Comparison of ENCODE assay signal across 13 mouse cellular contexts in genomic region chr12:111977138-111977537, GRCm38 (mm10). TPM values are rescaled to one million over a fixed set of nuclear protein-coding genes. Genes with fewer than 3 reads are reported as not detected.
DNase-seq lines count a peak whose midpoint lies in the region; ATAC-seq lines count a peak whose summit lies in the region.
"Had no signal": no experiment of that assay in that cellular context is flagged by ENCODE, and none has a peak within 500 bp of the region (broad histone marks: within the 10 kb centered on the region; RNA-seq: fewer than 3 reads in every experiment).

No protein-coding gene starts in this region.

- H3K27me3 ChIP-seq in forebrain, embryonic 13.5 days, result no peaks in the 10 kb centered on the region
- no peaks in the 10 kb centered on the region for H3K27me3 ChIP-seq in forebrain, embryonic 11.5 days (ENCODE audit: control insufficient read depth, insufficient read depth, low read length)
- no peaks in the 10 kb centered on the region for H3K27me3 ChIP-seq in heart, embryonic 16.5 days (ENCODE audit: control insufficient read depth, insufficient read depth, low read length)
- no peaks in the 10 kb centered on the region for H3K27me3 ChIP-seq in neural tube, embryonic 15.5 days (replicated peaks)
- no peaks in the 10 kb centered on the region for H3K27me3 ChIP-seq in hindbrain, embryonic 11.5 days (ENCODE audit: control insufficient read depth, insufficient read depth, low read length)
- H3K27me3 ChIP-seq: limb, embryonic 15.5 days had no signal

- intact Hi-C loops in left cerebral cortex, postnatal 25 days (cut with DNase I), result no loop called here
- intact Hi-C loops in left cerebral cortex, postnatal 4 days (cut with DNase I), result no loop called here

- H3K36me3 ChIP-seq in forebrain, embryonic 13.5 days (ENCODE audit: poor library complexity, severe bottlenecking), result no peaks in the 10 kb centered on the region
- no peaks in the 10 kb centered on the region for H3K36me3 ChIP-seq in forebrain, embryonic 11.5 days (ENCODE audit: control insufficient read depth, insufficient read depth, low read length)
- no peaks in the 10 kb centered on the region for H3K36me3 ChIP-seq in heart, embryonic 16.5 days (ENCODE audit: control insufficient read depth, insufficient read depth)
- H3K36me3 ChIP-seq in neural tube, embryonic 15.5 days, result no peaks in the 10 kb centered on the region
- no peaks in the 10 kb centered on the region for H3K36me3 ChIP-seq in hindbrain, embryonic 11.5 days (ENCODE audit: control insufficient read depth, insufficient read depth, low read length)
- H3K36me3 ChIP-seq: limb, embryonic 15.5 days had no signal

- H3K9me3 ChIP-seq in forebrain, embryonic 13.5 days (replicated peaks), result no peaks in the 10 kb centered on the region
- no peaks in the 10 kb centered on the region for H3K9me3 ChIP-seq in forebrain, embryonic 11.5 days (ENCODE audit: control insufficient read depth, low read length)
- H3K9me3 ChIP-seq in heart, embryonic 16.5 days (replicated peaks; ENCODE audit: control insufficient read depth, low read length), result peaks cover 2% of the 10 kb centered on the region; the same call in 1 of the 2 replicates
- H3K9me3 ChIP-seq in neural tube, embryonic 15.5 days (replicated peaks), result no peaks in the 10 kb centered on the region
- no peaks in the 10 kb centered on the region for H3K9me3 ChIP-seq in hindbrain, embryonic 11.5 days (ENCODE audit: control insufficient read depth, low read length)
- H3K9me3 ChIP-seq: limb, embryonic 15.5 days had no signal

- 51% methylated on average over 6 of the region's 6 CpGs for WGBS in forebrain, embryonic 13.5 days
- WGBS in forebrain, embryonic 11.5 days, result 77% methylated on average over 6 of the region's 6 CpGs
- WGBS in heart, embryonic 16.5 days, result 26% methylated on average over 6 of the region's 6 CpGs
- WGBS in neural tube, embryonic 15.5 days, result 45% methylated on average over 6 of the region's 6 CpGs
- 67% methylated on average over 6 of the region's 6 CpGs for WGBS in hindbrain, embryonic 11.5 days

- no peak overlapping the region for H3K9ac ChIP-seq in forebrain, embryonic 13.5 days
- no peak overlapping the region for H3K9ac ChIP-seq in forebrain, embryonic 11.5 days (ENCODE audit: low read length)
- H3K9ac ChIP-seq in heart, embryonic 16.5 days (ENCODE audit: low read length), result peak overlapping the region; percentile 37
- no peak overlapping the region for H3K9ac ChIP-seq in neural tube, embryonic 15.5 days (replicated peaks)
- H3K9ac ChIP-seq in hindbrain, embryonic 11.5 days (ENCODE audit: low read depth, low read length), result no peak overlapping the region
- H3K9ac ChIP-seq: limb, embryonic 15.5 days had no signal

- H3K27ac ChIP-seq in forebrain, embryonic 13.5 days, result peak overlapping the region; percentile 17; the same call in 1 of the 2 replicates
- no peak overlapping the region for H3K27ac ChIP-seq in forebrain, embryonic 11.5 days (ENCODE audit: low read depth, low read length)
- H3K27ac ChIP-seq in heart, embryonic 16.5 days (ENCODE audit: low read length), result peak overlapping the region; percentile 84
- 0 out of 2 replicates have a peak overlapping the region, but pooled peaks have one; percentile 29 for H3K27ac ChIP-seq in neural tube, embryonic 15.5 days (replicated peaks)
- H3K27ac ChIP-seq in hindbrain, embryonic 11.5 days (ENCODE audit: low read depth, low read length), result no peak overlapping the region
- H3K27ac ChIP-seq: limb, embryonic 15.5 days had no signal

- DNase-seq in forebrain, embryonic 11.5 days (ENCODE audit: low spot score), result no peak
- peak; percentile 18 to 20 for DNase-seq in left cerebral cortex, postnatal 25 days (ENCODE audit: low spot score in 2 of 2)
- DNase-seq in left cerebral cortex, postnatal 4 days, result no peak
- no peak for DNase-seq in hindbrain, embryonic 11.5 days (ENCODE audit: low spot score)
- DNase-seq in embryo, embryonic 10.5 days (ENCODE audit: low spot score), result no peak

- peaks cover 15% of the 10 kb centered on the region for H3K4me1 ChIP-seq in forebrain, embryonic 13.5 days
- H3K4me1 ChIP-seq in forebrain, embryonic 11.5 days (replicated peaks; ENCODE audit: control insufficient read depth, insufficient read depth, low read length), result no peaks in the 10 kb centered on the region
- peaks cover 27% of the 10 kb centered on the region for H3K4me1 ChIP-seq in heart, embryonic 16.5 days (ENCODE audit: control insufficient read depth, insufficient read depth, low read length)
- peaks cover 4% of the 10 kb centered on the region; the same call in 1 of the 2 replicates for H3K4me1 ChIP-seq in neural tube, embryonic 15.5 days
- H3K4me1 ChIP-seq in hindbrain, embryonic 11.5 days (replicated peaks; ENCODE audit: control insufficient read depth, insufficient read depth, low read length), result no peaks in the 10 kb centered on the region

- no peak overlapping the region for H3K4me3 ChIP-seq in forebrain, embryonic 13.5 days
- H3K4me3 ChIP-seq in forebrain, embryonic 11.5 days (ENCODE audit: low read depth, low read length), result no peak overlapping the region
- H3K4me3 ChIP-seq in heart, embryonic 16.5 days (ENCODE audit: low read length), result no peak overlapping the region
- H3K4me3 ChIP-seq in neural tube, embryonic 15.5 days (replicated peaks), result no peak overlapping the region
- no peak overlapping the region for H3K4me3 ChIP-seq in hindbrain, embryonic 11.5 days (ENCODE audit: low read depth, low read length)
- H3K4me3 ChIP-seq: limb, embryonic 15.5 days had no signal

- H3K4me2 ChIP-seq in forebrain, embryonic 13.5 days, result no peak overlapping the region
- H3K4me2 ChIP-seq in forebrain, embryonic 11.5 days (ENCODE audit: low read depth, low read length, severe bottlenecking), result no peak overlapping the region
- H3K4me2 ChIP-seq in heart, embryonic 16.5 days (ENCODE audit: low read depth, low read length), result peak overlapping the region; percentile 4; the same call in 1 of the 2 replicates
- H3K4me2 ChIP-seq in neural tube, embryonic 15.5 days, result no peak overlapping the region
- no peak overlapping the region for H3K4me2 ChIP-seq in hindbrain, embryonic 11.5 days (replicated peaks; ENCODE audit: low read depth, low read length)
- H3K4me2 ChIP-seq: limb, embryonic 15.5 days; midbrain, embryonic 11.5 days had no signal

- ATAC-seq in forebrain, embryonic 13.5 days, result no peak
- no peak for ATAC-seq in forebrain, embryonic 11.5 days (replicated peaks; ENCODE audit: low FRiP score)
- ATAC-seq in heart, embryonic 16.5 days (replicated peaks; ENCODE audit: extremely low read depth, insufficient read depth, low FRiP score), result peak; percentile 80
- ATAC-seq in neural tube, embryonic 15.5 days (ENCODE audit: low FRiP score), result no peak
- no peak for ATAC-seq in hindbrain, embryonic 11.5 days (ENCODE audit: low FRiP score)

RNA-seq across cellular contexts. Expression of gene Rd3l, which starts 4.0 kb away (rescaled TPM):
- polyA plus RNA-seq in forebrain, embryonic 13.5 days (2015; fragmentation: Nextera tagmentation; extraction: Ambion mirVana), result not detected in 2 replicates
- polyA plus RNA-seq in forebrain, embryonic 11.5 days (2014; fragmentation: Nextera tagmentation; extraction: Ambion mirVana), result not detected in 2 replicates
- total RNA-seq in left cerebral cortex, postnatal 25 days (2021), result under 1 TPM; 0.34 to 0.50 TPM
- not detected for total RNA-seq in left cerebral cortex, postnatal 4 days (2021)
- polyA plus RNA-seq in heart, embryonic 16.5 days (2015; fragmentation: Nextera tagmentation; extraction: Ambion mirVana), result 0.41 and 0.84 TPM in 2 replicates
- polyA plus RNA-seq in neural tube, embryonic 15.5 days (2015; fragmentation: Nextera tagmentation; extraction: Ambion mirVana), result not detected in 2 replicates
- polyA plus RNA-seq in hindbrain, embryonic 11.5 days (2014; fragmentation: Nextera tagmentation; extraction: Ambion mirVana), result not detected in 2 replicates
- total RNA-seq: gastrocnemius, adult 18-20 months had no signal
- polyA plus RNA-seq: embryonic facial prominence, embryonic 11.5 days; large intestine, adult 2 months; limb, embryonic 15.5 days; midbrain, embryonic 11.5 days had no signal

RNA-seq across cellular contexts. Expression of gene Tdrd9, which starts 5.8 kb away (rescaled TPM):
- 0.45 and 1.3 TPM in 2 replicates for polyA plus RNA-seq in forebrain, embryonic 13.5 days (2015; fragmentation: Nextera tagmentation; extraction: Ambion mirVana)
- 0.94 and 1.7 TPM in 2 replicates for polyA plus RNA-seq in forebrain, embryonic 11.5 days (2014; fragmentation: Nextera tagmentation; extraction: Ambion mirVana)
- total RNA-seq in left cerebral cortex, postnatal 25 days (2021), result under 1 TPM; 0.28 to 0.85 TPM
- under 1 TPM; 0.34 to 0.56 TPM for total RNA-seq in left cerebral cortex, postnatal 4 days (2021)
- polyA plus RNA-seq in heart, embryonic 16.5 days (2015; fragmentation: Nextera tagmentation; extraction: Ambion mirVana), result 0.16 and 0.19 TPM in 2 replicates
- polyA plus RNA-seq in neural tube, embryonic 15.5 days (2015; fragmentation: Nextera tagmentation; extraction: Ambion mirVana), result 0.18 and 0.37 TPM in 2 replicates
- 0.37 and 0.81 TPM in 2 replicates for polyA plus RNA-seq in hindbrain, embryonic 11.5 days (2014; fragmentation: Nextera tagmentation; extraction: Ambion mirVana)

RNA-seq across cellular contexts. Expression of gene Atp5mpl, which starts 10.4 kb away (rescaled TPM):
- polyA plus RNA-seq in forebrain, embryonic 13.5 days (2015; fragmentation: Nextera tagmentation; extraction: Ambion mirVana), result 677 and 746 TPM in 2 replicates
- polyA plus RNA-seq in forebrain, embryonic 11.5 days (2014; fragmentation: Nextera tagmentation; extraction: Ambion mirVana), result 524 and 551 TPM in 2 replicates
- total RNA-seq in left cerebral cortex, postnatal 25 days (2021), result 100 to 1,000 TPM; 375 to 382 TPM
- 100 to 1,000 TPM; 363 to 384 TPM for total RNA-seq in left cerebral cortex, postnatal 4 days (2021)
- polyA plus RNA-seq in heart, embryonic 16.5 days (2015; fragmentation: Nextera tagmentation; extraction: Ambion mirVana), result 1,449 and 1,610 TPM in 2 replicates
- polyA plus RNA-seq in neural tube, embryonic 15.5 days (2015; fragmentation: Nextera tagmentation; extraction: Ambion mirVana), result 809 and 987 TPM in 2 replicates
- polyA plus RNA-seq in hindbrain, embryonic 11.5 days (2014; fragmentation: Nextera tagmentation; extraction: Ambion mirVana), result 582 and 583 TPM in 2 replicates

Comparison
In these comparisons a context has a peak if more than half of its experiments do, and no peak if none do; other contexts are left out.
1. H3K27ac ChIP-seq: peak in forebrain, embryonic 13.5 days (single experiment), heart, embryonic 16.5 days (single experiment) and neural tube, embryonic 15.5 days (single experiment); none in forebrain, embryonic 11.5 days (single experiment) and hindbrain, embryonic 11.5 days (single experiment).
2. DNase-seq: peak in left cerebral cortex, postnatal 25 days (2 of 2); none in forebrain, embryonic 11.5 days (single experiment), left cerebral cortex, postnatal 4 days (single experiment), hindbrain, embryonic 11.5 days (single experiment) and embryo, embryonic 10.5 days (single experiment).